ENCODE assay signal across 21 mouse cellular contexts in the genomic region with DNA sequence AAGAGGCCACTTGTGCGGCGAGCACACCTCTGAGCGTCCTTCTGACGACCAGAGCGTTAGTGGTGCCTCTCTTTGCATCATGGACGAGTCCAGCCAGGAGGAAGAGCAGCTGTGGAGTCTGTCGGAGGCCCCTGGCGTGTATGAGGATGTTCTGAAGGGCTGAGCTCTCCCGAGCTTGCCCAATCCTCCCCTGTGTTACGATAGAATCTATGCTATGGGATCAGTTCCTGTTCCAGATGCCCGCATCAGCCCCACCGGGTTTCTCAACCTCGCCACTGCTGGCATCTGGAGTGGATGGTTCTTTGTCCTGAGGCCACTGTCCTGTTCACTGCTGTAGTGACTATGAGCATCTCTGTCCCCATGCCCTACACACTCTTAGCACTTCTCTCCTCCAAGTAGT. TPM values are rescaled to one million over a fixed set of nuclear protein-coding genes. Genes with fewer than 3 reads are reported as not detected.
A peak's percentile ranks its signal among the peaks of the same experiment; 100 is the strongest.
DNase-seq lines count a peak whose midpoint lies in the region; ATAC-seq lines count a peak whose summit lies in the region.
"Had no signal": no experiment of that assay in that cellular context is flagged by ENCODE, and none has a peak within 500 bp of the region (broad histone marks: within the 10 kb centered on the region; RNA-seq: fewer than 3 reads in every experiment).

No protein-coding gene starts in this region.

- WGBS in heart, embryonic 16.5 days = 68% methylated on average over 13 of the region's 13 CpGs
- WGBS in midbrain, embryonic 10.5 days = 92% methylated on average over 13 of the region's 13 CpGs
- WGBS in midbrain, embryonic 15.5 days = 89% methylated on average over 13 of the region's 13 CpGs

- H3K4me2 ChIP-seq in heart, embryonic 16.5 days (ENCODE audit: low read depth, low read length) = 0 out of 2 replicates have a peak overlapping the region, but pooled peaks have one; percentile 2
- no peak overlapping the region for H3K4me2 ChIP-seq in midbrain, embryonic 15.5 days
- H3K4me2 ChIP-seq: embryonic facial prominence, embryonic 15.5 days; heart, embryonic 12.5 days; hindbrain, embryonic 15.5 days had no signal

- intact Hi-C loops in gastrocnemius, postnatal 14 days (cut with DNase I; ENCODE audit: low total_unique reads) = no loop called here
- intact Hi-C loops in gastrocnemius, postnatal 36 days (cut with DNase I) = no loop called here

- no peak for ATAC-seq in heart, embryonic 16.5 days (replicated peaks; ENCODE audit: extremely low read depth, insufficient read depth, low FRiP score)
- no peak for ATAC-seq in midbrain, embryonic 15.5 days (replicated peaks)
- peak; percentile 79 for ATAC-seq in megakaryocyte, adult 5-6 weeks (ENCODE audit: poor library complexity, severe bottlenecking)
- ATAC-seq: activated CD4-positive, CD25-positive, alpha-beta regulatory T cell, adult 4 months; forebrain, embryonic 14.5 days; Patski had no signal

- DNase-seq in heart, postnatal 4 days = no peak
- DNase-seq in midbrain, embryonic 10.5 days (ENCODE audit: low spot score) = no peak
- DNase-seq in gastrocnemius, postnatal 14 days = no peak
- no peak for DNase-seq in gastrocnemius, postnatal 36 days
- DNase-seq: adrenal gland, postnatal 14 days; cerebellum, adult 11-12 months; cerebellum, postnatal 10 days; embryo, embryonic 11 days had no signal

- no peak overlapping the region for H3K4me3 ChIP-seq in heart, embryonic 16.5 days (ENCODE audit: low read length)
- no peak overlapping the region for H3K4me3 ChIP-seq in midbrain, embryonic 10.5 days
- H3K4me3 ChIP-seq in midbrain, embryonic 15.5 days = no peak overlapping the region
- H3K4me3 ChIP-seq: embryonic facial prominence, embryonic 15.5 days; erythroblast, embryonic 14.5 days; forebrain, embryonic 10.5 days; gastrocnemius, adult 2 months; heart, embryonic 12.5 days; hindbrain, embryonic 15.5 days had no signal

- no peak overlapping the region for H3K9ac ChIP-seq in heart, embryonic 16.5 days (ENCODE audit: low read length)
- H3K9ac ChIP-seq in midbrain, embryonic 15.5 days = no peak overlapping the region
- H3K9ac ChIP-seq: embryonic facial prominence, embryonic 15.5 days; hindbrain, embryonic 15.5 days had no signal

- no peaks in the 10 kb centered on the region for H3K36me3 ChIP-seq in heart, embryonic 16.5 days (ENCODE audit: control insufficient read depth, insufficient read depth)
- H3K36me3 ChIP-seq in midbrain, embryonic 10.5 days = peaks cover 61% of the 10 kb centered on the region
- no peaks in the 10 kb centered on the region for H3K36me3 ChIP-seq in midbrain, embryonic 15.5 days (replicated peaks)
- H3K36me3 ChIP-seq: hindbrain, embryonic 15.5 days had no signal

- no peak overlapping the region for H3K27ac ChIP-seq in heart, embryonic 16.5 days (ENCODE audit: low read length)
- 0 out of 2 replicates have a peak overlapping the region, but pooled peaks have one; percentile 23 for H3K27ac ChIP-seq in midbrain, embryonic 10.5 days (replicated peaks)
- H3K27ac ChIP-seq in midbrain, embryonic 15.5 days = no peak overlapping the region
- H3K27ac ChIP-seq: embryonic facial prominence, embryonic 15.5 days; forebrain, embryonic 10.5 days; gastrocnemius, adult 2 months; hindbrain, embryonic 15.5 days had no signal

- H3K9me3 ChIP-seq in heart, embryonic 16.5 days (replicated peaks; ENCODE audit: control insufficient read depth, low read length) = no peaks in the 10 kb centered on the region
- H3K9me3 ChIP-seq in midbrain, embryonic 10.5 days (replicated peaks) = no peaks in the 10 kb centered on the region
- no peaks in the 10 kb centered on the region for H3K9me3 ChIP-seq in midbrain, embryonic 15.5 days
- H3K9me3 ChIP-seq: embryonic facial prominence, embryonic 15.5 days; forebrain, embryonic 10.5 days; heart, embryonic 12.5 days; hindbrain, embryonic 15.5 days had no signal

- peaks cover 70% of the 10 kb centered on the region for H3K4me1 ChIP-seq in heart, embryonic 16.5 days (ENCODE audit: control insufficient read depth, insufficient read depth, low read length)
- peaks cover 71% of the 10 kb centered on the region for H3K4me1 ChIP-seq in midbrain, embryonic 10.5 days
- H3K4me1 ChIP-seq in midbrain, embryonic 15.5 days = peaks cover 28% of the 10 kb centered on the region

- no peaks in the 10 kb centered on the region for H3K27me3 ChIP-seq in heart, embryonic 16.5 days (ENCODE audit: control insufficient read depth, insufficient read depth, low read length)
- no peaks in the 10 kb centered on the region for H3K27me3 ChIP-seq in midbrain, embryonic 10.5 days (ENCODE audit: low read depth, poor library complexity, severe bottlenecking)
- H3K27me3 ChIP-seq in midbrain, embryonic 15.5 days (replicated peaks) = no peaks in the 10 kb centered on the region
- H3K27me3 ChIP-seq: CH12.LX; embryonic facial prominence, embryonic 15.5 days; heart, embryonic 12.5 days; hindbrain, embryonic 15.5 days; Patski had no signal

RNA-seq across cellular contexts. Expression of gene Fam83d, which starts 4.9 kb away (rescaled TPM):
- 58.2 and 61.4 TPM in 2 replicates for polyA plus RNA-seq in heart, embryonic 16.5 days (2015; fragmentation: Nextera tagmentation; extraction: Ambion mirVana)
- 10 to 100 TPM; 29.9 to 33.7 TPM for total RNA-seq in heart, postnatal 4 days (2021)
- polyA plus RNA-seq in midbrain, embryonic 10.5 days (2016; fragmentation: Nextera tagmentation; extraction: Ambion mirVana) = 54.4 and 55.8 TPM in 2 replicates
- polyA plus RNA-seq in midbrain, embryonic 15.5 days (2015; fragmentation: Nextera tagmentation; extraction: Ambion mirVana) = 6.0 and 7.3 TPM in 2 replicates
- 9.5 and 10.3 TPM in 2 replicates for total RNA-seq in megakaryocyte, adult 5-6 weeks (2015)
- total RNA-seq in megakaryocyte, adult 5-6 weeks (2017) = 8.1 and 10.6 TPM in 2 replicates
- total RNA-seq in gastrocnemius, postnatal 14 days (2021) = 1 to 10 TPM; 2.5 to 3.7 TPM
- 1 to 10 TPM; 1.1 to 1.7 TPM for total RNA-seq in gastrocnemius, postnatal 36 days (2021)

RNA-seq across cellular contexts. Expression of gene Dhx35, which starts 21.8 kb away (rescaled TPM):
- polyA plus RNA-seq in heart, embryonic 16.5 days (2015; fragmentation: Nextera tagmentation; extraction: Ambion mirVana) = 14.4 and 15.5 TPM in 2 replicates
- 10 to 100 TPM; 33.2 to 33.3 TPM for total RNA-seq in heart, postnatal 4 days (2021)
- 17.7 and 19.6 TPM in 2 replicates for polyA plus RNA-seq in midbrain, embryonic 10.5 days (2016; fragmentation: Nextera tagmentation; extraction: Ambion mirVana)
- 14.3 and 14.6 TPM in 2 replicates for polyA plus RNA-seq in midbrain, embryonic 15.5 days (2015; fragmentation: Nextera tagmentation; extraction: Ambion mirVana)
- 8.4 and 12.4 TPM in 2 replicates for total RNA-seq in megakaryocyte, adult 5-6 weeks (2015)
- total RNA-seq in megakaryocyte, adult 5-6 weeks (2017) = 10.2 and 10.4 TPM in 2 replicates
- 1 to 10 TPM; 7.2 to 7.8 TPM for total RNA-seq in gastrocnemius, postnatal 14 days (2021)
- total RNA-seq in gastrocnemius, postnatal 36 days (2021) = 1 to 10 TPM; 7.0 to 9.5 TPM
